Mouse (Mus musculus): ENCODE measurements around the gene Epop.
"Not testable (repeated sequence)": the region's sequence is repeated elsewhere in the genome, so short reads cannot be mapped to it uniquely, and the experiment has no call there.

The Epop gene

DNA sequence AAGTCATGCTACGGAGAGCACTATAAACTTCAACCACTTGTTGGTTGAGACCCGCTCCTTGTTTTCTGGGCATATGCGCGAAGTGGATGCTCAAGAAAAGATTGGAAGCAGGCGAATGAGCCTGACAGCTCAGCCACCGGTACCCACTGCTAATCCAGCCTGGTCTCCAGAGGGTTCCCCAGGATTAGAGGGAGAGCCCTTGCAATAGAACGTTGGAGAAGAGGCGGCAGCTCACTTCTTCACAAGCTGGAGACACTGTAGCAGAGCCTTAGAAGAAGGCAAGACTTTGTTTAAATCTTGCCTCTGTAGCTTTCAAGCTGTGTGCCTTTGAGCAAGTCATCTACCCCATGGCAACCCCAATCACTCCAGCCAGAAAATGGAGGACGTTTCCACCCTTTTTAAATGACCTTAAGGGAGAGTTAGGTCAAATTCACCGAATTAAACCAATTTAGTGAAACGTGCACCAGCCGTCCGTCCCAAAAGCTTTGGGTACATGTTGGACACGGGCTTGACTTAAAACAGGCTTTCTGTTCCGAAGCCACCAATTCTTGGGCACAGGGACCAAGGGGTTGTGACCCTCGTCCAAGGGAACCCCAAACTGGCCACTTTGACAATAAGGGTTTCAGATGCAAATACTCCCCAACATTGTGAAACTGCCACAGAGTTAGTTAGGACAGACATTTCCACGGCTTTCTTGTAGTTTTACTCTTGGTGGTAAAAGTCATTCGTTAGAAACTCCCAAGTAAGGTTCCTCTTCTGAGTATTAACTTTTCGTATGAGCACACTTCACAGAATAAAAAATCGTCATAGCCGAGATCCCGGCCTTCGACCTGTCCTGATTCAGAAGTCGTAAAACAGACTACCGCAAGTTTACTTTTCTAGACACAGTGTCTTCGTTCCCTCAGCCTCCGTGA, 31.5 kb upstream of the Epop start:
- intact Hi-C loops (cut with DNase I) = no loop called here

DNA sequence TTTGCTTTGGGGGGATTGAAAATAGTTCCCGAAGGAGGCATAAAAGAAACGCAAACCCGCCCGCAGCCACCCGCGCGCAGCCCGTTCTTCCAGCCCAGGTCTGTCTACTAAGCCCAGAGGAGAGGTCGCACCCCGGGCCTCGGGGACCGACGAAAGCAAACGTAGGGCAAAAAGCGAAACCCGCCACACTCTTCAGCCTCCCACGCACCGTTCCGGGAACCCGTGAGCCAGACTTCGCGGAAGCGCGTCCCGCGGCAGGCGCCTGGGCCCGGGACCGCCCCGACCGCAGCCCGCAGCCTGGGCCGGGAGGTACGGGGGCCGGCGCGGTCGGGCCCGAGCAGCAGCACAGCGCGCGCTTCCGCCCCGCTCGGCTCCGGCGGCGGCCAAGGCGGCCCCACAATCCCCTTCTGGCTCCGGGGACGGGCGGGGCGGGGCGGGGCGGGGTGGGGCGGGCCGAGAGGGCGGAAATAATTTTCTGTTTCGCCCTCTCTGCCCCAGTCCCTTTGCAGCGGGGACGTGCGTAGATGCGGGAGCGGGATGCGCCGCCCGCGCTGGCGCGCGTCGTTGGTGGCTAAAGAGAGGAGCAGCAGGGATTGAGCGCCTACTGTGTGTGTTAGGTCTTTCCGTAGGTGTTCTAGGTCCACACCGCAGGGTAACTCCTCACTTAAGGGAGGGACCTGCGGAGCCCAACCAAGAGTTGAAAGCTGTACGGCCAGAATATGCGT, 30.6 kb upstream of the Epop start:
- intact Hi-C loops (cut with DNase I) = no loop called here

DNA sequence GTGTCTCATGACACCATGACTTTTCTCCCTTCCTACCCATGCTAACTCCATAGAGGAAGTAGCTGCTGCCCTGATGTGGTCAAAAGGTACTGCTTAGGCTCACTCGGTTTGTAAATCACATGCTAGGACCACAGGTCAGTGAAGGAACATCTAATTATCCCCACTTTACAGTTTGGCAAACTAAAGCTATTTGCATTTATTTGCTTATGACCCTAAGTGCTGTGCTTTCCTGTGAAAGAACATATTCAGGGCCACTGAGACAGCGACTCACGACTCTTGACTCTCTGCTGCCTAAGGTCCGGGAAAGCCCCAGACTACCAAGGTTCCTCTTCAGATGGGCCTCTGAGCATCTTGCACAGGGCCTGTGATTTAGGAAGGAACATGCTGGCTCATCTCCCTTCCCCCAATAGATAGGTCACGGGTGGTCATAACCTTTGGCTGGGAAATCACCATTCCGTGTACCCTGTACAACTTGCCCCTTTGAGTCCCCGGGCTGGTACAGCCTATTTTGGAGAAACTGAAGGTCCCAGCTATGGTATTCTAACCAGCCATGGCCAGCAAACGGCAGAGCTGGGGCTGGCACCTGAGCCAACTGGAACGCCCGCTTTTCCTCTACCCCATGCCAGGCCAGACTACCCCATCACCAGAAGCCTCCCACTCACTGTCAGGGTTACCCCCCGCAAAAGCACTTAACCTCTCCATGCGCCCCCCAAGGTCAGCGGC, 29.9 kb upstream of the Epop start:
- intact Hi-C loops (cut with DNase I) = no loop called here

- intact Hi-C loops (cut with DNase I) = no loop called here
Observed at GRCm38 (mm10) chr11:97658751-97659266, 29.3 kb upstream of the Epop start.

GRCm38 (mm10) chr11:97657967-97658366, 28.5 kb upstream of the Epop start:
- intact Hi-C loops (cut with DNase I) = not testable (repeated sequence)

DNA sequence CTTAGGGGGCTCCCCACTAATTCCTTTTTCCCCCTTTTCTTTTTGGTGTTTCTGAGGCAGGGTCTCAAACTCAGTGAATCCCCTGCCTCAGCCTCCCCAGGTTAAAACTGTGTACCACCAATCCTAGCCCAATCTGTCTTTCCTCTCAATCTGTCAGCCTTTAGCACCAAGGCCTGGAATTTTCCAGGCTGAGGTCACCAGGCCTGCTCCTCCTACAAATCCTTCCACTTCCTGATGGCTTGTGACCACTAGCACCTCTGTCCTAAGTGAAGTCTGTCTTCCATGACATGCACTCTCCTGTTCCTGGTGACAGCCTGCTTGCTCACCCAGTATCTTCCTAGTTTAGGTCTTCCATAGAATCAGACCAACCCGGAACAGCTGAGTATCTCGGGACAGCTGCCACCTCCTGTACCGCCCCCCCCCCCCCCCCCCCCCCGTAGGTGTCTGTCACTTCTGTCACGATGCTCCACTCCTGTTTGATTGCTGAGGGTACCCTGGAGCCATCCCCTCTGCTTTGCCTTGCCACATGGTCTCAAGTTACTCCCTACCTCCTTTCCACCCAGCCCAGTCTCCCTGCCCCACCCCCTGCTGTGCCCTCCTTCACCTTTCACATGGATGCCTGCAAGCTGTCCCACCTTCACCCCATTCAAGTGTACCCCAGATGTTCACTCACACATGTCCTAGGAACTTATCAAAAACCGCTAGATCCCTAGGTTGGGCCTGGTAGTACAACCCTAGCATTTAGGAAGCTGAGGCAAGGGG, 27.9 kb upstream of the Epop start:
- intact Hi-C loops (cut with DNase I) = no loop called here

GRCm38 (mm10) chr11:97656269-97656971, 26.9 kb upstream of the Epop start:
- intact Hi-C loops (cut with DNase I) = no loop called here

DNA sequence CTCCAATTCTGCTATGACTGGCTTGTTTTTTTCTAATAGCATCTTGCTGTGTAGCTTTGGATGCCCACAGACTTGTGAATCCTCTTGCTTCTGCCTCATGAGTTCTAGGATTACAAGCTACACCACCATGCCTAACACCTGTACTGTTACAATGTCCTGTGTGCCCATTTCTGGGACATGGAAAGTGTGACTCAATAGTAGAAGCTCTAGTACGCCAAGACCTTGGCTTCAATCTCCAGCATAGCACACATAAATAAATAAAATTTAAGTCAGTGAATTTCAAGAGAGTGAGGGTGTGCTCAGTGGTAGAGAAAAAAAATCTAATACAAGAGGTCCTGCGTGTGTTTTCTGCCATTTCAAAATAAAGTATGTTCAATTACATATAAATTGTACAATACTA, 24.7 kb upstream of the Epop start:
- intact Hi-C loops (cut with DNase I) = no loop called here

DNA sequence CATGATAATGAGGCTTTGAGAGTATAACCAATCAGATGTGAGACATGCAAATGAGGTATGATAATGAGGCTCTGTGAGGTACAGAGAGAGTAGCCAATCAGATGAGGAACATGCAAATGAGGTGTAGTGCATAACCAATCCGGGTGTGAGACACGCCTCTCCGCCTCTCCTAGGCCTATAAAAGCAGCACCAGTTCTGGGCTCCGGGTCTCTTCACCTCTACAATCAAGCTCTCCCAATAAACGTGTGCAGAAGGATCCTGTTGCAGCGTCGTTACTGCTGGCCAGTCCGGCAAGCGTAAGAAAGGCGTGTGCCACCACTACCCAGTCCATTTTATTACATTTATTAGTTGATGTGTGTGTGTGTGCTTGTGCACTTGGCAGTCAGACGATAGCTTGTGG, 23.9 kb upstream of the Epop start:
- intact Hi-C loops (cut with DNase I) = not testable (repeated sequence)

DNA sequence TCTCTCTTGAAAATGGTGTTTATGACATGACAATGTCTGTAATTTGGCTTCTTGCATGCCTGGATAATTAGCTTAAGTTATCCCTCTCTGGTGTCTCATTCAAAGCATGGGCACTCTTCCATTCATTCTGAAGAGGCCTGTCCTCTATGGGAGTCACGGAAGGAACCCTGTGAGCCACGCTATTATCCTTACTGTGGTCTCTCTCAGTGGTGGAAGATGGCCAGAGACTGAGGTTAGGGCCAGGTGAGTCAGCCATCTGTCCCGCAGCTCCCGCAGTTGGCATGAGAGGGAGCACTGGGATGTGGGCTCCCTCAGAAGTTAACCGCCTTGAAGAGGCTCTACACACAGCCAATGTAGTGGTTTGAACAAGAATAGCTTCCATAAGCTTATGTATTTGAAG, 20.8 kb upstream of the Epop start:
- intact Hi-C loops (cut with DNase I) = no loop called here

DNA sequence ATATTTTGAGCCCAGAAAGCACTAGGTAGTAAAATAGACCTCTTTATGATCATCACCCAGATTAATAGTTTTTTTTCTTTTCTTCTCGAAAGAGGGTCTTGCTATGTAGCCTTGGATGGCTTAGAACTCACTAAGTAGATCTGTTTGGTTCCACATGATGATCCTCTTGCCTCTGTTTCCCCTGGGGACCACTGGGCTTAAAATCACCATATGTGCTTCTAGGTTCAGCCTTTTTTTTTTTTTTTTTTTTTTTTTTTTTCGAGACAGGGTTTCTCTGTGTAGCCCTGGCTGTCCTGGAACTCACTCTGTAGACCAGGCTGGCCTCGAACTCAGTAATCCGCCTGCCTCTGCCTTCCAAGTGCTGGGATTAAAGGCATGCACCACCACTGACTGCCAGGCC, 19.0 kb upstream of the Epop start:
- intact Hi-C loops (cut with DNase I) = not testable (repeated sequence)

- intact Hi-C loops (cut with DNase I) = loop anchor here (2.0 kb wide), 1 partner anchor 46 kb away; no protein-coding TSS in a partner anchor
Observed at GRCm38 (mm10) chr11:97644834-97645233, 15.3 kb upstream of the Epop start.

GRCm38 (mm10) chr11:97643380-97644055, 14.0 kb upstream of the Epop start:
- intact Hi-C loops (cut with DNase I) = loop anchor here (2.0 kb wide), 1 partner anchor 47 kb away; no protein-coding TSS in a partner anchor

DNA sequence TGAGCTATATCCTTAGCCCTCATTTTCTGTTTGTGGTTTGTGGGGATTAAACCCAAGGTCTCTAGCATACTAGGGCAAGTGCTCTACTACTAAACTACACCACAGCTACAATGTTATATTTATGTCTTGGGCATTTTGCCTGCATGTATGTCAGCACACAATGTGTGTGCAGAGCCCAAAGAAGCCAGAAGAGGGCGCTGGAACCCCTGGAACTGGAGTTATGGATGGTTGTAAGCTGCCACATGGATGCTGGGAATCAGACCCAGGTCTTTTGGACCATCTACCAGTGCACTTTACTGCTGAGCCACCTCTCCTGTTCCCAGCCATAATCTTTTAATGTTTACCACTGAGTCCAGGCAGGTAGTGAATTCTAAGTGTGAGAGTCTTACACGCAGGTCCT, 13.2 kb upstream of the Epop start:
- intact Hi-C loops (cut with DNase I) = no loop called here

- intact Hi-C loops (cut with DNase I) = no loop called here
Observed at GRCm38 (mm10) chr11:97641668-97642067, 12.2 kb upstream of the Epop start.

DNA sequence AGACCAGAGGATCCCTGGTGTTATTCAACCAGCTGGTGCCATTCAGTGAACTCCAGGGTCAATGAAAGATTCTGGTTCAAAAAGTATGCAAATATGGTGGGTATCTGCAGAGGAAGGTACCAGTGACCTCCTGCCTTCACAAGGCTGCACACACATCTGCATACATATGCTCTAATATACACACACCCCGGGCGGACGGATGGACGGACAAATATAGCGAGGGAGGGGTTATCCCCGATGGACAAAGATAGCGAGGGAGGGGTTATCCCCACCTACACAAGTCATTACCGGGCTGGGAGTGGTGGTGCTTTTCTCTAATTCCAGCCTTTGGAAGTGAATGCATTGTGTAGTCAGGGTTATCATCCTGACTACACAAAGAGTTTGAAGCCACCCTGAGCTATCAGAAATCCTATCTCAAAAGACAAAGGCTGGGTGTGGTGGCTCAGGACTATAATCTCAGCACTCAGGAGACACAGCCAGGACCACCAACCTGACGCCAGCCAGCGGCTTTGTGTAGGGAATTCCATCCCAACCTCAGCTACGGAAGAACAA, 6.0 kb upstream of the Epop start:
- intact Hi-C loops (cut with DNase I) = no loop called here

- intact Hi-C loops (cut with DNase I) = not testable (repeated sequence)
Observed at GRCm38 (mm10) chr11:97632440-97632839, 2.9 kb upstream of the Epop start.

DNA sequence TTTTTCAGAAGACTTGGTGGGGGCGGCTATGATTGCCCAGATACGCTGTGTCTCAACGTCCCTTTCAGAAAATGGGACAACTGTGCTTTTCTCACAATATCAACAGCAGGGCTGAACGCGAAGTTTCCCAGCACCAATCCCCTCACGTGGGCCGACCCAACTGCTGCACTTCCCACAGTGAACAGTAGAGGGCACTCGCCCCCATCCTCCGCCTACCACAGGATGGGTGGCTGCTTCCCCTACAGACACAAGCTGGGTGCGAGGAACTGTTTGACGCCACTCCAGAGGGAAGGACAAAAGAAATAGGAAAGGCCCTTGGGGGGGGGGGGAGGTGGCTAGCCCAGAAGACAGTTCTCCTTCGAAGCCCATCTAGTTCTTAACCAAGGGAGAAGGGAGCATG, 2.4 kb upstream of the Epop start:
- intact Hi-C loops (cut with DNase I) = no loop called here

- intact Hi-C loops (cut with DNase I) = no loop called here
Observed at GRCm38 (mm10) chr11:97631500-97631899, 2.0 kb upstream of the Epop start.
